Mouse (Mus musculus) left cerebral cortex, postnatal 25 days (tissue): Measurements from ENCODE around the gene Jph3. TPM values are rescaled to one million over a fixed set of nuclear protein-coding genes. Genes with fewer than 3 reads are reported as not detected.
A peak's percentile ranks its signal among the peaks of the same experiment; 100 is the strongest.

ENCODE experiments used
- DNase-seq, 2 experiments: peaks; one replicate each; pipeline ENCODE4 v3.0.0; 2022; ENCODE audit warnings: low spot score in 2 of 2, mixed read lengths in 1 of 2
- intact Hi-C: fragments of 180-260 bp; cut with DNase I; formaldehyde crosslinking; loops from one replicate; pipeline ENCODE4 v1.15.1; 2025
- total RNA-seq, 2 experiments: library from RNA; stranded (reverse); gene quantifications; 2 replicates each; pipeline ENCODE4 v1.2.3; 2021

The Jph3 gene
- total RNA-seq, 2 experiments from 2014 or later = 254 to 260 TPM

- DNase-seq = no peak
- intact Hi-C loops = no loop called here
Observed at GRCm38 (mm10) chr8:121723846-121724245, 5.6 kb upstream of the Jph3 start.

- intact Hi-C loops = no loop called here
- DNase-seq = no peak
Observed at GRCm38 (mm10) chr8:121727164-121727563, 2.3 kb upstream of the Jph3 start.

- intact Hi-C loops = loop anchor here (2.0 to 5.0 kb wide), 4 partner anchors 43 to 177 kb away; partner anchors contain the start of genes Slc7a5 and Zcchc14
- DNase-seq = peak in 1 of 2 experiments; percentile 23
Observed at GRCm38 (mm10) chr8:121729754-121730153, 331 bp downstream of the Jph3 start.

- no peak for DNase-seq
- intact Hi-C loops = loop anchor here (2.0 to 5.0 kb wide), 4 partner anchors 42 to 177 kb away; partner anchors contain the start of genes Slc7a5 and Zcchc14
Observed at GRCm38 (mm10) chr8:121730170-121730569, 747 bp downstream of the Jph3 start.

GRCm38 (mm10) chr8:121730646-121731045 is 1.2 kb downstream of the Jph3 start:
- intact Hi-C loops = loop anchor here (2.0 to 5.0 kb wide), 4 partner anchors 42 to 176 kb away; partner anchors contain the start of genes Slc7a5 and Zcchc14
- peak; percentile 27 to 41 for DNase-seq

GRCm38 (mm10) chr8:121731060-121731459 is 1.6 kb downstream of the Jph3 start:
- DNase-seq = no peak
- intact Hi-C loops = loop anchor here (2.0 to 5.0 kb wide), 4 partner anchors 41 to 176 kb away; partner anchors contain the start of genes Slc7a5 and Zcchc14

- DNase-seq = peak; percentile 64 to 90
- intact Hi-C loops = loop anchor here (2.0 to 5.0 kb wide), 4 partner anchors 41 to 175 kb away; partner anchors contain the start of genes Slc7a5 and Zcchc14
Observed at GRCm38 (mm10) chr8:121731471-121732333, 2.3 kb downstream of the Jph3 start.

- intact Hi-C loops = loop anchor here (5.0 kb wide), 2 partner anchors 40 to 55 kb away; no protein-coding TSS in a partner anchor
- no peak for DNase-seq
Observed at GRCm38 (mm10) chr8:121732334-121732665, 2.9 kb downstream of the Jph3 start.

GRCm38 (mm10) chr8:121734262-121734661 is 4.8 kb downstream of the Jph3 start:
- DNase-seq = peak; percentile 71 to 91
- intact Hi-C loops = loop anchor here (5.0 kb wide), 2 partner anchors 38 to 53 kb away; no protein-coding TSS in a partner anchor

- no peak for DNase-seq
- intact Hi-C loops = no loop called here
Observed at GRCm38 (mm10) chr8:121736236-121736635, 6.8 kb downstream of the Jph3 start.

GRCm38 (mm10) chr8:121740721-121741120 is 11.3 kb downstream of the Jph3 start:
- peak in 1 of 2 experiments; percentile 77 for DNase-seq
- intact Hi-C loops = no loop called here

- intact Hi-C loops = no loop called here
- no peak for DNase-seq
Observed at GRCm38 (mm10) chr8:121749501-121749900, 20.1 kb downstream of the Jph3 start.

GRCm38 (mm10) chr8:121750512-121750911 is 21.1 kb downstream of the Jph3 start:
- intact Hi-C loops = no loop called here
- DNase-seq = no peak

GRCm38 (mm10) chr8:121751407-121751806 is 22.0 kb downstream of the Jph3 start:
- intact Hi-C loops = no loop called here
- peak in 1 of 2 experiments; percentile 61 for DNase-seq

GRCm38 (mm10) chr8:121758470-121758869 is 29.0 kb downstream of the Jph3 start:
- DNase-seq = peak in 1 of 2 experiments; percentile 65
- intact Hi-C loops = no loop called here

- intact Hi-C loops = loop anchor here (5.0 kb wide), 1 partner anchor 47 kb away; no protein-coding TSS in a partner anchor
- no peak for DNase-seq
Observed at GRCm38 (mm10) chr8:121760484-121760883, 31.1 kb downstream of the Jph3 start.

GRCm38 (mm10) chr8:121761480-121761879 is 32.1 kb downstream of the Jph3 start:
- DNase-seq = no peak
- intact Hi-C loops = loop anchor here (5.0 kb wide), 1 partner anchor 46 kb away; no protein-coding TSS in a partner anchor

- DNase-seq = no peak
- intact Hi-C loops = loop anchor here (5.0 kb wide), 1 partner anchor 44 kb away; no protein-coding TSS in a partner anchor
Observed at GRCm38 (mm10) chr8:121762999-121763699, 33.7 kb downstream of the Jph3 start.

- no peak for DNase-seq
- intact Hi-C loops = loop anchor here (5.0 kb wide), 1 partner anchor 44 kb away; no protein-coding TSS in a partner anchor
Observed at GRCm38 (mm10) chr8:121763700-121764013, 34.2 kb downstream of the Jph3 start.

GRCm38 (mm10) chr8:121765594-121766138 is 36.2 kb downstream of the Jph3 start:
- intact Hi-C loops = no loop called here
- DNase-seq = peak in 1 of 2 experiments; percentile 66
